Mouse (Mus musculus) left cerebral cortex, postnatal 14 days (tissue): ENCODE measurements at regions not wholly inside any gene's neighbourhood (a gene's known extent, or its start where the extent isn't known, plus 50 kb on each side); places are given as distances from the start of the nearest gene placed in this dataset.

Experiments used
- DNase-seq, 2 experiments: peaks; one replicate each; pipeline ENCODE4 v3.0.0; 2021 to 2022; ENCODE audit warnings: low spot score in 2 of 2, mixed read lengths in 1 of 2
- intact Hi-C: fragments of 180-260 bp; cut with DNase I; formaldehyde crosslinking; loops from one replicate; pipeline ENCODE4 v1.15.1; 2025

- no peak for DNase-seq
These were observed 65.4 kb upstream of the Tes start for GRCm38 (mm10) chr6:16999451-17000139.

GRCm38 (mm10) chr6:16995495-16995936 is 69.4 kb upstream of the Tes start:
- no peak for DNase-seq
- intact Hi-C loops, result no loop called here

More at GRCm38 (mm10) chr6:16999451-17000139, 65.4 kb upstream of the Tes start:
- intact Hi-C loops, result no loop called here

- peak; percentile 19 to 30 for DNase-seq
- intact Hi-C loops, result no loop called here
These were observed 70.2 kb upstream of the Tes start for GRCm38 (mm10) chr6:16994711-16995110.

- DNase-seq, result no peak
- intact Hi-C loops, result no loop called here
These were observed 72.9 kb upstream of the Tes start for GRCm38 (mm10) chr6:16991996-16992591.

- DNase-seq, result peak; percentile 48 to 51
- intact Hi-C loops, result loop anchor here (5.0 to 10.0 kb wide), 3 partner anchors 173 to 1781 kb away; no protein-coding TSS in a partner anchor
These were observed 79.9 kb upstream of the Tfec start for GRCm38 (mm10) chr6:16978206-16978505.

GRCm38 (mm10) chr6:16977392-16978205 is 79.4 kb upstream of the Tfec start:
- intact Hi-C loops, result loop anchor here (5.0 to 10.0 kb wide), 3 partner anchors 173 to 1780 kb away; no protein-coding TSS in a partner anchor

GRCm38 (mm10) chr6:16965658-16966057 is 67.4 kb upstream of the Tfec start:
- DNase-seq, result no peak
- intact Hi-C loops, result no loop called here

More at GRCm38 (mm10) chr6:16977392-16978205, 79.4 kb upstream of the Tfec start:
- peak in 1 of 2 experiments; percentile 28 for DNase-seq

- intact Hi-C loops, result no loop called here
- DNase-seq, result no peak
These were observed 66.1 kb upstream of the Tfec start for GRCm38 (mm10) chr6:16964362-16964761.

- intact Hi-C loops, result no loop called here
- no peak for DNase-seq
These were observed 65.7 kb upstream of the Tfec start for GRCm38 (mm10) chr6:16963958-16964357.

GRCm38 (mm10) chr6:16958102-16958501 is 59.9 kb upstream of the Tfec start:
- intact Hi-C loops, result no loop called here
- DNase-seq, result no peak

GRCm38 (mm10) chr6:16956771-16957435 is 58.7 kb upstream of the Tfec start:
- peak; percentile 17 to 32 for DNase-seq
- intact Hi-C loops, result no loop called here
